Mouse (Mus musculus): ENCODE measurements around the gene Gm12169. TPM values are rescaled to one million over a fixed set of nuclear protein-coding genes. Genes with fewer than 3 reads are reported as not detected.

Gm12169 gene
- total and polyA plus RNA-seq, 2 experiments from 2014 or later: not detected

- H3K4me2 ChIP-seq (ENCODE audit: low read depth): no peak overlapping the region
- ATAC-seq (no peak), DNase-seq (no peak)
- H3K9ac ChIP-seq: no peak overlapping the region
- no peak overlapping the region for H3K27ac ChIP-seq (ENCODE audit: low read depth, low read length)
- no peaks in the 10 kb centered on the region for H3K36me3 ChIP-seq (ENCODE audit: insufficient read depth)
- H3K9me3 ChIP-seq (ENCODE audit: low read length): no peaks in the 10 kb centered on the region
- no peak overlapping the region for H3K4me3 ChIP-seq (ENCODE audit: low read depth, low read length)
- no peaks in the 10 kb centered on the region for H3K4me1 ChIP-seq (ENCODE audit: insufficient read depth)
- H3K27me3 ChIP-seq (ENCODE audit: insufficient read depth, low read length): no peaks in the 10 kb centered on the region
- TF ChIP-seq CTCF (IDR thresholded peaks at IDR 0.05; ENCODE audit: low read depth): no peak
- WGBS: 81% methylated on average over 5 of the region's 5 CpGs
These were observed 58.7 kb downstream of the Gm12169 start for GRCm38 (mm10) chr11:46582741-46583140.

Other genes with a start within 250 kb of the Gm12169 start
- gene Cyfip2, start 211.4 kb upstream of the Gm12169 start, total RNA-seq (2014; rRNA removed): 92.5 and 114 TPM in 2 replicates
- 54.9 and 75.8 TPM in 2 replicates for gene Cyfip2, start 211.4 kb upstream of the Gm12169 start, polyA plus RNA-seq (2015; fragmentation: Nextera tagmentation; extraction: Ambion mirVana)
- 0.19 and 0.31 TPM in 2 replicates for gene Itk, start 134.7 kb upstream of the Gm12169 start, total RNA-seq (2014; rRNA removed)
- 0.05 and 0.06 TPM in 2 replicates for gene Itk, start 134.7 kb upstream of the Gm12169 start, polyA plus RNA-seq (2015; fragmentation: Nextera tagmentation; extraction: Ambion mirVana)
- not detected in 2 replicates for gene Fam71b, start 127.7 kb upstream of the Gm12169 start, total RNA-seq (2014; rRNA removed)
- gene Fam71b, start 127.7 kb upstream of the Gm12169 start, polyA plus RNA-seq (2015; fragmentation: Nextera tagmentation; extraction: Ambion mirVana): not detected in 2 replicates
- 39.7 and 43.9 TPM in 2 replicates for gene Med7, start 87.3 kb upstream of the Gm12169 start, total RNA-seq (2014; rRNA removed)
- gene Med7, start 87.3 kb upstream of the Gm12169 start, polyA plus RNA-seq (2015; fragmentation: Nextera tagmentation; extraction: Ambion mirVana): 60.3 and 70.6 TPM in 2 replicates
- gene Havcr2, start 69.3 kb upstream of the Gm12169 start, total RNA-seq (2014; rRNA removed): 0.23 and 1.1 TPM in 2 replicates
- 0.13 and 0.22 TPM in 2 replicates for gene Havcr2, start 69.3 kb upstream of the Gm12169 start, polyA plus RNA-seq (2015; fragmentation: Nextera tagmentation; extraction: Ambion mirVana)
- gene BC053393, start 47.3 kb downstream of the Gm12169 start, total RNA-seq (2014; rRNA removed): not detected in 2 replicates
- gene BC053393, start 47.3 kb downstream of the Gm12169 start, polyA plus RNA-seq (2015; fragmentation: Nextera tagmentation; extraction: Ambion mirVana): 0.07 TPM in 1 of 2 replicates, not detected in the other
- gene Dppa1, start 105.0 kb downstream of the Gm12169 start, total RNA-seq (2014; rRNA removed): not detected in 2 replicates
- gene Dppa1, start 105.0 kb downstream of the Gm12169 start, polyA plus RNA-seq (2015; fragmentation: Nextera tagmentation; extraction: Ambion mirVana): not detected in 2 replicates
- 0.08 TPM in 1 of 2 replicates, not detected in the other for gene Timd2, start 182.8 kb downstream of the Gm12169 start, total RNA-seq (2014; rRNA removed)
- 0.18 and 0.19 TPM in 2 replicates for gene Timd2, start 182.8 kb downstream of the Gm12169 start, polyA plus RNA-seq (2015; fragmentation: Nextera tagmentation; extraction: Ambion mirVana)
- gene Havcr1, start 210.9 kb downstream of the Gm12169 start, total RNA-seq (2014; rRNA removed): not detected in 2 replicates
- not detected in 2 replicates for gene Havcr1, start 210.9 kb downstream of the Gm12169 start, polyA plus RNA-seq (2015; fragmentation: Nextera tagmentation; extraction: Ambion mirVana)